Mouse (Mus musculus): ENCODE measurements around the gene Slc9a3r2.

Gene Slc9a3r2

DNA sequence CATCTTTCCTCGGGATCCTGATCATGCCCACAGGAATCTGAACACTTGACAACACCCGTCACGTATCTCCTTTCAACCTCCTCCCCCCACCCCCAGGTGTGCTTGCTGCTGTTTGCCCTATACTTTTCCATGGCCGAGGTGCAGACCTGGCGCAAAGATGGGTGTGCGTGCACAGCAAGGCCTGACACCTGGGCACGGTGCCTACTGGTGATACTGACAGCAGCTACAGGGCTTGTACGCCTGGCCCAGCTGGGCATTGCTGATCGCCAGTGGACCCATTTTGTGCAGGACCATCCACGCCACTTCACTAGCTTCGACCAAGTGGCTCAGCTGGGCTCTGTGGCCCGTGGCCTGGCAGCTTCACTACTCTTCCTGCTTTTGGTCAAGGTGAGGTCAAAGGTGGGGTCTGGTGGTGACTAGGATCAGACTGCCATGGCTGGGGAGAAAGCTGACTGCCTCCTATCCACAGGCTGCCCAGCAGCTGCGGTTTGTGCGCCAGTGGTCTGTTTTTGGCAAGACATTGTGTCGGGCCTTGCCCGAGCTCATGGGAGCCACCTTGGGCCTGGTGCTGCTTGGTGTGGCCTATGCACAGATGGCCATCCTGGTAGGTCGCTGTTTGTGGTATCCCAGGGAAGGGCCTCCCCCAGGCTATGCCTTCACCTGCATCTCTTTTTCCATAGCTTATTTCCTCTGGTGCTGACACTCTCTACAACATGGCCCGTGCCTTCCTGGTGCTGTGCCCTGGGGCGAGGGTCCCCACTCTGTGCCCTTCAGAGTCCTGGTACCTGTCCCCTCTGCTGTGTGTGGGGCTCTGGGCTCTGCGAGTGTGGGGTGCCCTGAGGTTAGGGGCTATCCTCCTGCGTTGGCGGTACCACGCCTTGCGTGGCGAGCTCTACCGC lies 55.9 kb downstream of the Slc9a3r2 start:
- no peak for DNase-seq (ENCODE audit: low spot score)

DNA sequence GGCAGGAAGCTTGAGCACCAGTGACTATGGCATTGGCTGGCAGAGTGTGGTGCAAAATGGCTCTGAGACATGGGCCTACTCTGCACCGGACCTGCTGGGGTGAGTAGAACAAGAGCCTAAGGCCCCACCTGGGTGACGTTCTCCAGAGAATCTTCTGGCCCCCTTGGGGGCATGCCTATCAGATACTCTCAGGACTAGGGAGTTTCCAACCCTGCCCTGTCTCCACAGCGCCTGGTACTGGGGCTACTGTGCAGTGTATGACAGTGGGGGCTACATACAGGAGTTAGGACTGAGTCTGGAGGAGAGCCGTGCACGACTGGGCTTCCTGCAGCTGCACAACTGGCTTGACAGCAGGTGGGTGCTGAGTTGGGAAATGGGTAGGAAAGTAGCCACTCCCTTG lies 56.9 kb downstream of the Slc9a3r2 start:
- DNase-seq (ENCODE audit: low spot score) = no peak

DNA sequence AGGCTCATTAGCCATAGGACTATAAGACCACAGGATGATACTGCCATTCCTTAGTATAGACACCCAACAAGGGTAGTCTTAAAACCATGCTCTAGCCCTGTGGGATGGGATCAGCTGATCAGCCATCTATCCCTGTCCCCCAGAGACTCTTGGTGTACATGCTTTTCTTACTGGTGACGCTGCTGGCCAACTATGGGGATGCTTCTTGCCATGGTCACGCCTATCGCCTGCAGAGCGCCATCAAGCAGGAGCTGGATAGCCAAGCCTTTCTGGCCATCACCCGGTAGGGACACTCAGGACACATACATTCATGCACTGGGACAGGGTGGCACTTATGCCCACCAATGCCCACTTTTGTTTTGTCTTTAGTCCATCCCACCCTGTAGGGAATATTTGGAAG lies 58.4 kb downstream of the Slc9a3r2 start:
- DNase-seq (ENCODE audit: low spot score) = no peak

DNA sequence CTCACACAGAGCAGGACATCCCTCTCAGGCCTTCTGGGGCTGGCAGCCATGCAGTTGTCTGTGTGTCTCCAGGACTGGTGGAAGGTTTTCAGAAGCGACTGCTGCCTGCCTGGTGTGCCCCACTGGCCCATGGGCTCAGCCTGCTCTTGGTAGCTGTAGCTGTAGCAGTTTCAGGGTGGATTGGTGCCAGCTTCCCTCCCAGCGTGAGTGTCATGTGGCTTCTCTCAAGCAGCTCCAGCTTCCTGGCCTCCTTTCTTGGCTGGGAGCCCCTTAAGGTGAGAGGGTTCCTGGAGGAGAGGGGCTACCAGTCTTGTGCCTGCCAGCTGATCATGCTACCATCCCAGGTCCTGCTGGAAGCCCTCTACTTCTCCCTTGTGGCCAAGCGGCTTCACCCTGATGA lies 59.2 kb downstream of the Slc9a3r2 start:
- no peak for DNase-seq (ENCODE audit: low spot score)
